Mouse (Mus musculus) embryonic facial prominence, embryonic 10.5 days (tissue): ENCODE data around the gene Bcl6. TPM values are rescaled to one million over a fixed set of nuclear protein-coding genes. Genes with fewer than 3 reads are reported as not detected.

Experiments used
- DNase-seq: peaks from one replicate; pipeline ENCODE4 v3.0.0-alpha.2; 2017; ENCODE audit warnings: low spot score
- H3K27ac ChIP-seq: fragments of 300-500 bp; sonication (generic); replicated peaks from 2 replicates; pipeline ENCODE4 v1.5.1; 2016; ENCODE audit warnings: mild to moderate bottlenecking
- H3K27me3 ChIP-seq: fragments of 300-500 bp; sonication (generic); replicated peaks from 2 replicates; pipeline ENCODE4 v1.6.1; 2016; ENCODE audit warnings: low read depth, mild to moderate bottlenecking; ENCODE audit not compliant: poor library complexity, severe bottlenecking
- H3K36me3 ChIP-seq: fragments of 300-500 bp; sonication (generic); replicated peaks from 2 replicates; pipeline ENCODE4 v1.6.1; 2016; ENCODE audit warnings: mild to moderate bottlenecking, moderate library complexity
- H3K4me1 ChIP-seq: fragments of 300-500 bp; sonication (generic); 2 replicates; pipeline ENCODE4 v1.6.1; 2016
- H3K4me3 ChIP-seq: fragments of 300-500 bp; sonication (generic); 2 replicates; pipeline ENCODE4 v1.5.1; 2016; ENCODE audit warnings: mild to moderate bottlenecking, moderate library complexity
- H3K9me3 ChIP-seq: fragments of 300-500 bp; sonication (generic); 2 replicates; pipeline ENCODE4 v1.6.1; 2016; ENCODE audit warnings: mild to moderate bottlenecking
- WGBS: fragments of 180-500 bp; shearing (Covaris S2); methylation state at CpG from one replicate; pipeline ENCODE4 v1.1.7; 2016; 5-methylcytosine and 5-hydroxymethylcytosine counted together
- polyA plus RNA-seq: library from polyadenylated mRNA; unstranded; fragments of >200 nt; fragmentation: Nextera tagmentation; extraction: Ambion mirVana; gene quantifications from 2 replicates; pipeline ENCODE4 v1.2.1, GENCODE M21; 2016

Bcl6 gene
- polyA plus RNA-seq, 1 experiment from 2014 or later, result 0.25 TPM

GRCm38 (mm10) chr16:23927301-23928114 is 61.1 kb downstream of the Bcl6 start:
- H3K9me3 ChIP-seq, result no peaks in the 10 kb centered on the region
- no peaks in the 10 kb centered on the region for H3K36me3 ChIP-seq
- no peak for DNase-seq
- H3K27me3 ChIP-seq, result no peaks in the 10 kb centered on the region
- 92% methylated on average over 33 of the region's 33 CpGs for WGBS
- H3K27ac ChIP-seq, result no peak overlapping the region
- H3K4me1 ChIP-seq, result no peaks in the 10 kb centered on the region
- H3K4me3 ChIP-seq, result no peak overlapping the region

- H3K27ac ChIP-seq, result no peak overlapping the region
- WGBS, result 85% methylated on average over 1 of the region's 1 CpGs
- H3K9me3 ChIP-seq, result no peaks in the 10 kb centered on the region
- DNase-seq, result no peak
- H3K27me3 ChIP-seq, result no peaks in the 10 kb centered on the region
- no peak overlapping the region for H3K4me3 ChIP-seq
- no peaks in the 10 kb centered on the region for H3K4me1 ChIP-seq
- no peaks in the 10 kb centered on the region for H3K36me3 ChIP-seq
Observed at GRCm38 (mm10) chr16:23922906-23923305, 65.7 kb downstream of the Bcl6 start.

GRCm38 (mm10) chr16:23921697-23922096 is 67.0 kb downstream of the Bcl6 start:
- H3K36me3 ChIP-seq, result no peaks in the 10 kb centered on the region
- DNase-seq, result no peak
- H3K4me1 ChIP-seq, result no peaks in the 10 kb centered on the region
- H3K4me3 ChIP-seq, result no peak overlapping the region
- H3K27me3 ChIP-seq, result no peaks in the 10 kb centered on the region
- WGBS, result 74% methylated on average over 5 of the region's 5 CpGs
- H3K27ac ChIP-seq, result no peak overlapping the region
- no peaks in the 10 kb centered on the region for H3K9me3 ChIP-seq

GRCm38 (mm10) chr16:23919418-23919817 is 69.2 kb downstream of the Bcl6 start:
- no peaks in the 10 kb centered on the region for H3K4me1 ChIP-seq
- no peak overlapping the region for H3K4me3 ChIP-seq
- H3K36me3 ChIP-seq, result no peaks in the 10 kb centered on the region
- no peaks in the 10 kb centered on the region for H3K9me3 ChIP-seq
- no peak overlapping the region for H3K27ac ChIP-seq
- DNase-seq, result no peak
- no peaks in the 10 kb centered on the region for H3K27me3 ChIP-seq
- 88% methylated on average over 2 of the region's 2 CpGs for WGBS

Other genes with a start within 250 kb of the Bcl6 start
- 52.0 and 90.2 TPM in 2 replicates for gene Sst, start 97.9 kb downstream of the Bcl6 start, polyA plus RNA-seq
- 0.10 TPM in 1 of 2 replicates, not detected in the other for gene Rtp2, start 56.5 kb downstream of the Bcl6 start, polyA plus RNA-seq
- not detected in 2 replicates for gene Gm37419, start 370 bp downstream of the Bcl6 start, polyA plus RNA-seq